Mouse (Mus musculus) central nervous system, embryonic 18 days (tissue): ENCODE results near the gene Krtap29-1. TPM values are rescaled to one million over a fixed set of nuclear protein-coding genes. Genes with fewer than 3 reads are reported as not detected.

ENCODE experiments used
- polyA plus RNA-seq: library from polyadenylated mRNA; depleted of rRNA; stranded (reverse); fragments of >200 nt; gene quantifications from 2 replicates; pipeline ENCODE4 v1.2.3, GENCODE M21; 2012; rRNA removed

Krtap29-1 gene
- polyA plus RNA-seq = not detected in 2 replicates

GRCm38 (mm10) chr11:99978953-99979352 lies at the start of gene Krtap29-1:
Gene Krtap29-1, minus strand, starts transcription at chr11:99979053.

GRCm38 (mm10) chr11:100016112-100016511 lies 37.3 kb upstream of the Krtap29-1 start, which contains the start of gene Krt33a:
Gene Krt33a, minus strand, starts transcription at chr11:100016212.

GRCm38 (mm10) chr11:99993620-99994383 lies 14.9 kb upstream of the Krtap29-1 start, which contains the start of gene Krtap17-1:
Gene Krtap17-1, minus strand, starts transcription at chr11:99993994.

GRCm38 (mm10) chr11:99986180-99986647 lies 7.4 kb upstream of the Krtap29-1 start, which contains the start of gene Krtap16-1:
Gene Krtap16-1, minus strand, starts transcription at chr11:99986597.

GRCm38 (mm10) chr11:99948175-99948574 lies 30.7 kb downstream of the Krtap29-1 start, which contains the start of gene Krtap9-5:
Gene Krtap9-5, plus strand, starts transcription at chr11:99948475.

GRCm38 (mm10) chr11:99935991-99936390 lies 42.9 kb downstream of the Krtap29-1 start, which contains the start of gene Krtap31-2:
Gene Krtap31-2, plus strand, starts transcription at chr11:99936291.

Other genes starting within 250 kb of the Krtap29-1 start
- gene Gm14180, start 244.8 kb downstream of the Krtap29-1 start, polyA plus RNA-seq = not detected in 2 replicates
- not detected in 2 replicates for gene Gm11595, start 206.1 kb downstream of the Krtap29-1 start, polyA plus RNA-seq
- not detected in 2 replicates for gene Krtap4-8, start 198.3 kb downstream of the Krtap29-1 start, polyA plus RNA-seq
- not detected in 2 replicates for gene Krtap4-9, start 193.9 kb downstream of the Krtap29-1 start, polyA plus RNA-seq
- not detected in 2 replicates for gene Gm11596, start 185.6 kb downstream of the Krtap29-1 start, polyA plus RNA-seq
- 0.07 TPM in 1 of 2 replicates, not detected in the other for gene Gm11569, start 180.1 kb downstream of the Krtap29-1 start, polyA plus RNA-seq
- gene Gm11554, start 174.6 kb downstream of the Krtap29-1 start, polyA plus RNA-seq = not detected in 2 replicates
- not detected in 2 replicates for gene Krtap4-13, start 169.2 kb downstream of the Krtap29-1 start, polyA plus RNA-seq
- not detected in 2 replicates for gene Gm11564, start 163.4 kb downstream of the Krtap29-1 start, polyA plus RNA-seq
- not detected in 2 replicates for gene 2300003K06Rik, start 141.0 kb downstream of the Krtap29-1 start, polyA plus RNA-seq
- gene Krtap4-16, start 127.4 kb downstream of the Krtap29-1 start, polyA plus RNA-seq = not detected in 2 replicates
- not detected in 2 replicates for gene Gm11568, start 121.1 kb downstream of the Krtap29-1 start, polyA plus RNA-seq
- not detected in 2 replicates for gene Gm11559, start 114.6 kb downstream of the Krtap29-1 start, polyA plus RNA-seq
- gene Krtap9-1, start 105.7 kb downstream of the Krtap29-1 start, polyA plus RNA-seq = not detected in 2 replicates
- not detected in 2 replicates for gene Gm11567, start 99.9 kb downstream of the Krtap29-1 start, polyA plus RNA-seq
- 0.13 TPM in 1 of 2 replicates, not detected in the other for gene Krtap31-1, start 71.1 kb downstream of the Krtap29-1 start, polyA plus RNA-seq
- gene Gm11565, start 64.3 kb downstream of the Krtap29-1 start, polyA plus RNA-seq = not detected in 2 replicates
- gene Krtap31-2, start 42.8 kb downstream of the Krtap29-1 start, polyA plus RNA-seq = not detected in 2 replicates
- not detected in 2 replicates for gene Krtap9-5, start 30.6 kb downstream of the Krtap29-1 start, polyA plus RNA-seq
- gene Krtap16-1, start 7.5 kb upstream of the Krtap29-1 start, polyA plus RNA-seq = not detected in 2 replicates
- gene Krtap17-1, start 14.9 kb upstream of the Krtap29-1 start, polyA plus RNA-seq = 0.52 and 0.53 TPM in 2 replicates
- gene Krt33a, start 37.2 kb upstream of the Krtap29-1 start, polyA plus RNA-seq = 0.04 TPM in 1 of 2 replicates, not detected in the other
- 0.11 TPM in 1 of 2 replicates, not detected in the other for gene Krt33b, start 50.8 kb upstream of the Krtap29-1 start, polyA plus RNA-seq
- not detected in 2 replicates for gene Krt34, start 62.5 kb upstream of the Krtap29-1 start, polyA plus RNA-seq
- gene Krt31, start 71.5 kb upstream of the Krtap29-1 start, polyA plus RNA-seq = not detected in 2 replicates
- gene Krt32, start 109.2 kb upstream of the Krtap29-1 start, polyA plus RNA-seq = 0.08 TPM in 1 of 2 replicates, not detected in the other
- not detected in 2 replicates for gene Krt35, start 117.2 kb upstream of the Krtap29-1 start, polyA plus RNA-seq
- 0.04 TPM in 1 of 2 replicates, not detected in the other for gene Krt36, start 126.6 kb upstream of the Krtap29-1 start, polyA plus RNA-seq
- gene Krt13, start 142.5 kb upstream of the Krtap29-1 start, polyA plus RNA-seq = 0.03 and 5.1 TPM in 2 replicates
- gene Krt15, start 156.9 kb upstream of the Krtap29-1 start, polyA plus RNA-seq = 0.32 and 9.2 TPM in 2 replicates
- 5.8 and 82.5 TPM in 2 replicates for gene Krt19, start 169.6 kb upstream of the Krtap29-1 start, polyA plus RNA-seq
- 0.12 and 0.16 TPM in 2 replicates for gene Krt9, start 214.2 kb upstream of the Krtap29-1 start, polyA plus RNA-seq
- 0.53 and 25.9 TPM in 2 replicates for gene Krt14, start 228.5 kb upstream of the Krtap29-1 start, polyA plus RNA-seq